Mouse (Mus musculus) hindbrain, embryonic 10.5 days (tissue): ENCODE measurements at regions not wholly inside any gene's neighbourhood (a gene's known extent, or its start where the extent isn't known, plus 50 kb on each side); places are given as distances from the start of the nearest gene placed in this dataset.

Experiments used
- DNase-seq: peaks from one replicate; pipeline ENCODE4 v3.0.0-alpha.2; 2017; ENCODE audit warnings: low spot score
- H3K27ac ChIP-seq: fragments of 300-500 bp; sonication (generic); 2 replicates; pipeline ENCODE4 v1.5.1; 2016; ENCODE audit warnings: mild to moderate bottlenecking, moderate library complexity
- H3K27me3 ChIP-seq: fragments of 300-500 bp; sonication (generic); 2 replicates; pipeline ENCODE4 v1.6.1; 2016; ENCODE audit warnings: mild to moderate bottlenecking; ENCODE audit not compliant: poor library complexity, insufficient read depth, severe bottlenecking
- H3K36me3 ChIP-seq: fragments of 300-500 bp; sonication (generic); 2 replicates; pipeline ENCODE4 v1.6.1; 2016; ENCODE audit warnings: mild to moderate bottlenecking, moderate library complexity
- H3K4me1 ChIP-seq: fragments of 300-500 bp; sonication (generic); replicated peaks from 2 replicates; pipeline ENCODE4 v1.6.1; 2016; ENCODE audit warnings: mild to moderate bottlenecking
- H3K4me3 ChIP-seq: fragments of 300-500 bp; sonication (generic); 2 replicates; pipeline ENCODE4 v1.5.1; 2016; ENCODE audit warnings: mild to moderate bottlenecking, moderate library complexity
- H3K9me3 ChIP-seq: fragments of 300-500 bp; sonication (generic); 2 replicates; pipeline ENCODE4 v1.6.1; 2016; ENCODE audit warnings: mild to moderate bottlenecking, moderate library complexity
- WGBS: fragments of 180-500 bp; shearing (Covaris S2); methylation state at CpG from one replicate; pipeline ENCODE4 v1.1.7; 2016; 5-methylcytosine and 5-hydroxymethylcytosine counted together

GRCm38 (mm10) chr3:41164736-41165135 is 81.9 kb upstream of the Pgrmc2 start:
- H3K4me1 ChIP-seq, result no peaks in the 10 kb centered on the region
- H3K4me3 ChIP-seq, result no peak overlapping the region
- DNase-seq, result no peak
- WGBS, result 87% methylated on average over 7 of the region's 7 CpGs
- no peaks in the 10 kb centered on the region for H3K27me3 ChIP-seq
- peaks cover 4% of the 10 kb centered on the region; the same call in 1 of the 2 replicates for H3K9me3 ChIP-seq
- H3K27ac ChIP-seq, result no peak overlapping the region
- no peaks in the 10 kb centered on the region for H3K36me3 ChIP-seq

- WGBS, result 89% methylated on average over 3 of the region's 3 CpGs
- no peak overlapping the region for H3K27ac ChIP-seq
- H3K9me3 ChIP-seq, result peaks cover 4% of the 10 kb centered on the region; the same call in 1 of the 2 replicates
- no peak for DNase-seq
- 0 out of 2 replicates have a peak, but pooled peaks cover 2% of the 10 kb centered on the region for H3K4me1 ChIP-seq
- H3K4me3 ChIP-seq, result no peak overlapping the region
- H3K36me3 ChIP-seq, result no peaks in the 10 kb centered on the region
- H3K27me3 ChIP-seq, result no peaks in the 10 kb centered on the region
Measured at GRCm38 (mm10) chr3:41163767-41164166, 80.9 kb upstream of the Pgrmc2 start.

GRCm38 (mm10) chr3:41162514-41162913 is 79.7 kb upstream of the Pgrmc2 start:
- WGBS, result 89% methylated on average over 1 of the region's 1 CpGs
- Histone ChIP-seq H3K4me3 (no peak overlapping the region), H3K9me3 (no peaks in the 10 kb centered on the region), H3K4me1 (0 out of 2 replicates have a peak, but pooled peaks cover 7% of the 10 kb centered on the region), H3K27me3 (no peaks in the 10 kb centered on the region), H3K27ac (no peak overlapping the region), H3K36me3 (no peaks in the 10 kb centered on the region)
- DNase-seq, result no peak

GRCm38 (mm10) chr3:41160648-41161047 is 77.8 kb upstream of the Pgrmc2 start:
- Histone ChIP-seq H3K27me3 (no peaks in the 10 kb centered on the region), H3K4me1 (0 out of 2 replicates have a peak, but pooled peaks cover 7% of the 10 kb centered on the region), H3K4me3 (no peak overlapping the region), H3K27ac (no peak overlapping the region), H3K9me3 (no peaks in the 10 kb centered on the region), H3K36me3 (no peaks in the 10 kb centered on the region)
- no peak for DNase-seq

GRCm38 (mm10) chr3:41158314-41158973 is 75.6 kb upstream of the Pgrmc2 start:
- H3K27ac ChIP-seq, result no peak overlapping the region
- DNase-seq, result no peak

GRCm38 (mm10) chr3:41157428-41157827 is 74.6 kb upstream of the Pgrmc2 start:
- Histone ChIP-seq H3K4me1 (0 out of 2 replicates have a peak, but pooled peaks cover 7% of the 10 kb centered on the region), H3K9me3 (no peaks in the 10 kb centered on the region), H3K36me3 (no peaks in the 10 kb centered on the region), H3K4me3 (no peak overlapping the region), H3K27me3 (no peaks in the 10 kb centered on the region), H3K27ac (no peak overlapping the region)
- no peak for DNase-seq
- WGBS, result 93% methylated on average over 3 of the region's 3 CpGs

More at GRCm38 (mm10) chr3:41158314-41158973, 75.6 kb upstream of the Pgrmc2 start:
- no peaks in the 10 kb centered on the region for H3K9me3 ChIP-seq
- WGBS, result 69% methylated on average over 12 of the region's 12 CpGs
- no peaks in the 10 kb centered on the region for H3K36me3 ChIP-seq
- no peaks in the 10 kb centered on the region for H3K27me3 ChIP-seq
- H3K4me3 ChIP-seq, result no peak overlapping the region
- H3K4me1 ChIP-seq, result 0 out of 2 replicates have a peak, but pooled peaks cover 7% of the 10 kb centered on the region

GRCm38 (mm10) chr3:41156562-41156961 is 73.7 kb upstream of the Pgrmc2 start:
- 97% methylated on average over 2 of the region's 2 CpGs for WGBS
- Histone ChIP-seq H3K4me3 (no peak overlapping the region), H3K27ac (no peak overlapping the region), H3K9me3 (no peaks in the 10 kb centered on the region), H3K27me3 (no peaks in the 10 kb centered on the region), H3K36me3 (no peaks in the 10 kb centered on the region), H3K4me1 (0 out of 2 replicates have a peak, but pooled peaks cover 7% of the 10 kb centered on the region)
- DNase-seq, result no peak

- WGBS, result 78% methylated on average over 9 of the region's 9 CpGs
- Histone ChIP-seq H3K9me3 (no peaks in the 10 kb centered on the region), H3K36me3 (no peaks in the 10 kb centered on the region), H3K27me3 (no peaks in the 10 kb centered on the region), H3K4me1 (0 out of 2 replicates have a peak, but pooled peaks cover 7% of the 10 kb centered on the region), H3K4me3 (no peak overlapping the region), H3K27ac (no peak overlapping the region)
- no peak for DNase-seq
Measured at GRCm38 (mm10) chr3:41155132-41155760, 72.4 kb upstream of the Pgrmc2 start.

GRCm38 (mm10) chr3:41154402-41154801 is 71.6 kb upstream of the Pgrmc2 start:
- Histone ChIP-seq H3K27ac (no peak overlapping the region), H3K9me3 (no peaks in the 10 kb centered on the region), H3K36me3 (no peaks in the 10 kb centered on the region), H3K4me3 (no peak overlapping the region), H3K27me3 (no peaks in the 10 kb centered on the region), H3K4me1 (0 out of 2 replicates have a peak, but pooled peaks cover 7% of the 10 kb centered on the region)
- 78% methylated on average over 1 of the region's 1 CpGs for WGBS
- DNase-seq, result no peak

GRCm38 (mm10) chr3:41151989-41152388 is 69.1 kb upstream of the Pgrmc2 start:
- no peak overlapping the region for H3K4me3 ChIP-seq
- H3K27me3 ChIP-seq, result no peaks in the 10 kb centered on the region
- no peaks in the 10 kb centered on the region for H3K9me3 ChIP-seq
- WGBS, result 89% methylated on average over 7 of the region's 7 CpGs
- H3K4me1 ChIP-seq, result no peaks in the 10 kb centered on the region
- no peak for DNase-seq
- H3K27ac ChIP-seq, result no peak overlapping the region
- no peaks in the 10 kb centered on the region for H3K36me3 ChIP-seq

GRCm38 (mm10) chr3:41140391-41140790 is 57.5 kb upstream of the Pgrmc2 start:
- 90% methylated on average over 4 of the region's 4 CpGs for WGBS
- no peak for DNase-seq
- Histone ChIP-seq H3K4me1 (no peaks in the 10 kb centered on the region), H3K4me3 (no peak overlapping the region), H3K9me3 (peaks cover 15% of the 10 kb centered on the region), H3K27ac (no peak overlapping the region), H3K27me3 (no peaks in the 10 kb centered on the region), H3K36me3 (no peaks in the 10 kb centered on the region)

GRCm38 (mm10) chr3:41137931-41138330 is 55.1 kb upstream of the Pgrmc2 start:
- Histone ChIP-seq H3K27ac (no peak overlapping the region), H3K4me3 (no peak overlapping the region), H3K4me1 (no peaks in the 10 kb centered on the region), H3K9me3 (peaks cover 15% of the 10 kb centered on the region), H3K36me3 (no peaks in the 10 kb centered on the region), H3K27me3 (no peaks in the 10 kb centered on the region)
- WGBS, result 90% methylated on average over 1 of the region's 1 CpGs
- DNase-seq, result no peak

- H3K27ac ChIP-seq, result no peak overlapping the region
- no peaks in the 10 kb centered on the region for H3K4me1 ChIP-seq
- no peak for DNase-seq
- H3K9me3 ChIP-seq, result peaks cover 7% of the 10 kb centered on the region; the same call in 1 of the 2 replicates
- no peaks in the 10 kb centered on the region for H3K27me3 ChIP-seq
- H3K36me3 ChIP-seq, result no peaks in the 10 kb centered on the region
- H3K4me3 ChIP-seq, result no peak overlapping the region
- WGBS, result 82% methylated on average over 6 of the region's 6 CpGs
Measured at GRCm38 (mm10) chr3:41132889-41133288, 50.0 kb upstream of the Pgrmc2 start.
